Mouse (Mus musculus) testis, adult 2 months (tissue): Measurements from ENCODE around the gene Afap1l2. TPM values are rescaled to one million over a fixed set of nuclear protein-coding genes. Genes with fewer than 3 reads are reported as not detected.

Experiments used
- H3K27ac ChIP-seq: fragments of 200-500 bp; 2 replicates; pipeline ENCODE4 v1.5.1; 2012; ENCODE audit warnings: low read depth, low read length; ENCODE audit not compliant: control insufficient read depth, insufficient read depth
- H3K27me3 ChIP-seq: fragments of 200-500 bp; 2 replicates; pipeline ENCODE4 v1.6.1; 2012; ENCODE audit warnings: mild to moderate bottlenecking, low read length, moderate library complexity; ENCODE audit not compliant: control insufficient read depth, insufficient read depth
- H3K36me3 ChIP-seq: fragments of 200-500 bp; 2 replicates; pipeline ENCODE4 v1.6.1; 2012; ENCODE audit warnings: mild to moderate bottlenecking, low read length; ENCODE audit not compliant: control insufficient read depth, insufficient read depth
- H3K4me1 ChIP-seq: fragments of 200-500 bp; 2 replicates; pipeline ENCODE4 v1.6.1; 2012; ENCODE audit warnings: low read length; ENCODE audit not compliant: control insufficient read depth, insufficient read depth
- H3K4me3 ChIP-seq: fragments of 200-500 bp; 2 replicates; pipeline ENCODE4 v1.5.1; 2012; ENCODE audit warnings: low read depth, mild to moderate bottlenecking, low read length, moderate library complexity, mixed read lengths; ENCODE audit not compliant: control insufficient read depth
- CTCF ChIP-seq: fragments of 200-500 bp; IDR thresholded peaks from 2 replicates; pipeline ENCODE4 v1.5.1; 2012; ENCODE audit warnings: low read depth, mild to moderate bottlenecking, inconsistent platforms, low read length, moderate library complexity; ENCODE audit not compliant: control insufficient read depth, insufficient read depth, insufficient replicate concordance
- POLR2A ChIP-seq: fragments of 200-500 bp; IDR thresholded peaks from 2 replicates; pipeline ENCODE4 v1.6.1; 2012; ENCODE audit warnings: low read depth, mild to moderate bottlenecking, inconsistent platforms, low read length, moderate library complexity; ENCODE audit not compliant: control insufficient read depth
- polyA plus RNA-seq: library from polyadenylated mRNA; depleted of rRNA; stranded (reverse); fragments of >200 nt; gene quantifications from 2 replicates; pipeline ENCODE4 v1.2.3, GENCODE M21; 2012

Afap1l2 gene
- polyA plus RNA-seq, 1 experiment, result 0.51 TPM

GRCm38 (mm10) chr19:56958011-56958410 lies 50.0 kb downstream of the Afap1l2 start:
- TF ChIP-seq CTCF, result no peak
- TF ChIP-seq POLR2A, result no peak
- Histone ChIP-seq H3K27me3 (no peaks in the 10 kb centered on the region), H3K4me3 (no peak overlapping the region), H3K36me3 (no peaks in the 10 kb centered on the region), H3K4me1 (no peaks in the 10 kb centered on the region), H3K27ac (no peak overlapping the region)

- H3K4me3 ChIP-seq, result no peak overlapping the region
- no peaks in the 10 kb centered on the region for H3K27me3 ChIP-seq
- no peak overlapping the region for H3K27ac ChIP-seq
- TF ChIP-seq POLR2A (no peak), CTCF (no peak)
- H3K4me1 ChIP-seq, result no peaks in the 10 kb centered on the region
- H3K36me3 ChIP-seq, result no peaks in the 10 kb centered on the region
Observed at GRCm38 (mm10) chr19:56955568-56956513, 52.2 kb downstream of the Afap1l2 start.

- H3K4me3 ChIP-seq, result no peak overlapping the region
- no peaks in the 10 kb centered on the region for H3K36me3 ChIP-seq
- no peaks in the 10 kb centered on the region for H3K4me1 ChIP-seq
- H3K27me3 ChIP-seq, result no peaks in the 10 kb centered on the region
- H3K27ac ChIP-seq, result no peak overlapping the region
- TF ChIP-seq CTCF, result no peak
- peak; percentile 5; the same call in 1 of the 2 replicates for TF ChIP-seq POLR2A
Observed at GRCm38 (mm10) chr19:56954857-56955256, 53.2 kb downstream of the Afap1l2 start.

GRCm38 (mm10) chr19:56953856-56954255 lies 54.2 kb downstream of the Afap1l2 start:
- TF ChIP-seq CTCF (no peak), POLR2A (no peak)
- no peak overlapping the region for H3K27ac ChIP-seq
- no peaks in the 10 kb centered on the region for H3K36me3 ChIP-seq
- no peaks in the 10 kb centered on the region for H3K4me1 ChIP-seq
- H3K4me3 ChIP-seq, result no peak overlapping the region
- H3K27me3 ChIP-seq, result no peaks in the 10 kb centered on the region

- no peak overlapping the region for H3K4me3 ChIP-seq
- no peak for TF ChIP-seq POLR2A
- no peak for TF ChIP-seq CTCF
- H3K27me3 ChIP-seq, result no peaks in the 10 kb centered on the region
- no peaks in the 10 kb centered on the region for H3K4me1 ChIP-seq
- no peaks in the 10 kb centered on the region for H3K36me3 ChIP-seq
- H3K27ac ChIP-seq, result no peak overlapping the region
Observed at GRCm38 (mm10) chr19:56950818-56951217, 57.2 kb downstream of the Afap1l2 start.

GRCm38 (mm10) chr19:56949868-56950267 lies 58.2 kb downstream of the Afap1l2 start:
- TF ChIP-seq POLR2A (no peak), CTCF (no peak)
- no peaks in the 10 kb centered on the region for H3K27me3 ChIP-seq
- no peaks in the 10 kb centered on the region for H3K36me3 ChIP-seq

GRCm38 (mm10) chr19:56947971-56948610 lies 59.9 kb downstream of the Afap1l2 start:
- H3K27ac ChIP-seq, result no peak overlapping the region
- no peaks in the 10 kb centered on the region for H3K27me3 ChIP-seq
- no peaks in the 10 kb centered on the region for H3K4me1 ChIP-seq
- no peak overlapping the region for H3K4me3 ChIP-seq
- H3K36me3 ChIP-seq, result no peaks in the 10 kb centered on the region
- no peak for TF ChIP-seq CTCF
- TF ChIP-seq POLR2A, result no peak

More at GRCm38 (mm10) chr19:56949868-56950267, 58.2 kb downstream of the Afap1l2 start:
- Histone ChIP-seq H3K27ac (no peak overlapping the region), H3K4me1 (no peaks in the 10 kb centered on the region), H3K4me3 (no peak overlapping the region)
